Mouse (Mus musculus): Measurements from ENCODE around the gene Olfr1270.
"Not testable (repeated sequence)": the region's sequence is repeated elsewhere in the genome, so short reads cannot be mapped to it uniquely, and the experiment has no call there.

Olfr1270 gene

GRCm38 (mm10) chr2:90152991-90153390 lies at the start of gene Olfr1270:
Olfr1270 (minus strand) TSS chr2:90153091.
- no peak for DNase-seq (ENCODE audit: inconsistent ontology term)

- not testable (repeated sequence) for DNase-seq (ENCODE audit: inconsistent ontology term)
Measured at GRCm38 (mm10) chr2:90199606-90200005, 46.7 kb upstream of the Olfr1270 start.

GRCm38 (mm10) chr2:90195285-90195684 lies 42.4 kb upstream of the Olfr1270 start:
- not testable (repeated sequence) for DNase-seq (ENCODE audit: inconsistent ontology term)

- not testable (repeated sequence) for DNase-seq (ENCODE audit: inconsistent ontology term)
Measured at GRCm38 (mm10) chr2:90194750-90195149, 41.9 kb upstream of the Olfr1270 start.

GRCm38 (mm10) chr2:90187082-90187481 lies 34.2 kb upstream of the Olfr1270 start:
- not testable (repeated sequence) for DNase-seq (ENCODE audit: inconsistent ontology term)

GRCm38 (mm10) chr2:90186082-90186481 lies 33.2 kb upstream of the Olfr1270 start:
- DNase-seq (ENCODE audit: inconsistent ontology term): not testable (repeated sequence)

- no peak for DNase-seq (ENCODE audit: inconsistent ontology term)
Measured at GRCm38 (mm10) chr2:90153916-90154315, 1.0 kb upstream of the Olfr1270 start.

- no peak for DNase-seq (ENCODE audit: inconsistent ontology term)
Measured at GRCm38 (mm10) chr2:90142196-90142595, 10.7 kb downstream of the Olfr1270 start, which contains the start of gene Olfr32. Olfr32 (minus strand) TSS chr2:90142296.

- DNase-seq (ENCODE audit: inconsistent ontology term): no peak
Measured at GRCm38 (mm10) chr2:90121312-90121711, 31.6 kb downstream of the Olfr1270 start, which contains the start of gene Olfr1269. Olfr1269 (minus strand) TSS chr2:90121412.
